Mouse (Mus musculus) cerebellum, adult 2 months (tissue): ENCODE data around the gene Tspan18. TPM values are rescaled to one million over a fixed set of nuclear protein-coding genes. Genes with fewer than 3 reads are reported as not detected.

Experiments
- DNase-seq, 2 experiments: peaks; one replicate each; pipeline ENCODE4 v3.0.0; 2021
- H3K27ac ChIP-seq: fragments of 200-500 bp; 2 replicates; pipeline ENCODE4 v1.5.1; 2012; ENCODE audit warnings: low read length, control low read depth, inconsistent platforms; ENCODE audit not compliant: insufficient read depth
- H3K27me3 ChIP-seq: fragments of 200-500 bp; 2 replicates; pipeline ENCODE4 v1.6.1; 2012; ENCODE audit warnings: inconsistent platforms, mild to moderate bottlenecking, low read length, moderate library complexity; ENCODE audit not compliant: control insufficient read depth, insufficient read depth
- H3K4me1 ChIP-seq: fragments of 200-500 bp; 2 replicates; pipeline ENCODE4 v1.6.1; 2011; ENCODE audit warnings: low read length; ENCODE audit not compliant: control insufficient read depth, insufficient read depth
- H3K4me3 ChIP-seq: fragments of 200-500 bp; replicated peaks from 2 replicates; pipeline ENCODE3; 2011; ENCODE audit warnings: mild to moderate bottlenecking, low read depth, low read length, control low read depth; ENCODE audit not compliant: insufficient read depth
- CTCF ChIP-seq: fragments of 200-500 bp; IDR thresholded peaks from 2 replicates; pipeline ENCODE4 v1.5.1; 2011; ENCODE audit warnings: low read depth, mild to moderate bottlenecking, control low read depth, low read length, moderate library complexity, borderline replicate concordance; ENCODE audit not compliant: insufficient read depth
- POLR2A ChIP-seq: fragments of 200-500 bp; IDR thresholded peaks from 2 replicates; pipeline ENCODE4 v1.6.1; 2011; ENCODE audit warnings: low read length, control low read depth, borderline replicate concordance; ENCODE audit not compliant: insufficient read depth
- WGBS: fragments of 180-500 bp; shearing (Covaris S2); methylation state at CpG from one replicate; pipeline ENCODE4 v1.1.7; 2018; 5-methylcytosine and 5-hydroxymethylcytosine counted together
- polyA plus RNA-seq: library from polyadenylated mRNA; depleted of rRNA; stranded (reverse); fragments of >200 nt; gene quantifications from 2 replicates; pipeline ENCODE4 v1.2.3, GENCODE M21; 2012

Gene Tspan18
- polyA plus RNA-seq, 1 experiment = 11.3 TPM

DNA sequence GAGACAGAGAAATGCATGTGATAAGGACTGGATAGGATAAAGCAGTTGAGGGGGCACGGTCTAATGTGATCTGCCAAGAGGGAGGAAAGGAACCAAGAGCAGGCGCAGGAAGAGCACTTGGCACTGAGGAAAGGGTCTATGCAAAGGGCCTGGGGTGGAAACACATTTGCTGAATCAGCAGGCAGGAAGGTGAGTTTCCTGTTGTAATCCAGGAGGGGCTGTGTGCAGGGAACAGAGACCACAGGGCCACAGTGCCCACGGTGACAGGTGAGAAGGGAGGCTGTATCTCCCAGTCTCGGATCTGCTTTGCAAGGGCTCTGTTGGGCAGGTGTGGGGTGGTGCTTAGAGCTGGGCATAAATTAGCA, 156.0 kb downstream of the Tspan18 start:
- DNase-seq = no peak
- no peaks in the 10 kb centered on the region for H3K27me3 ChIP-seq
- peaks cover 36% of the 10 kb centered on the region for H3K4me1 ChIP-seq
- no peak for TF ChIP-seq CTCF
- no peak for TF ChIP-seq POLR2A
- 94% methylated on average over 4 of the region's 4 CpGs for WGBS
- no peak overlapping the region for H3K4me3 ChIP-seq
- H3K27ac ChIP-seq = no peak overlapping the region

DNA sequence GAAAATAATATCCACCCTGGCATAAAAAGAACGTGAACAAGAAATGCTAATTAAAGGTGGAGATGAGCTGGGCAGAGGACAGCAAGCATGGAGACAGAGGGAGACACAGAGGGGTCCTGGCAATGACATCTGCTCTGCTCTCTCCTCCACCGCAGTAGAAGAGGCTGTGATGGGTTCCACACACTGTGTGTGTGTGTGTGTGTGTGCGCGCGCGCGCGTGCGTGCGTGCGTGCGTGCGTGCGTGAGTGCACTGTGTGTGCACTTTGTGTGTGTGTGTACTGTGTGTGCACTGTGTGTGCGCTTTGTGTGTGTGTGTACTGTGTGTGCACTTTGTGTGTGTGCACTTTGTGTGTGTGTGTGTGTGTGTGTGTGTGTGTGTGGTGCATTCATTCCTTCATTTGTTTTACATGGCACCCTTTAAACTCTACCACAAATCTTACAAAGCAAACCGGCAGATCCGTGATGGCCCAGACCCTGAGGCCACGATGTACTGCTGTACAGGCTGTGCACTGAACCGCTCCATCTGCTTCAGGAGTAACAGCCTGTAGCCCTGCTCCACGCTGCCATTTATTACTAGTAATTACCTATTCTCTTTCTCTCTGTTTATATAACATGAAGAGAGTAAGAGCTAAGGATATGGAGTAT, 156.5 kb downstream of the Tspan18 start:
- no peak for TF ChIP-seq CTCF
- no peak for TF ChIP-seq POLR2A
- peaks cover 36% of the 10 kb centered on the region for H3K4me1 ChIP-seq
- H3K27ac ChIP-seq = no peak overlapping the region
- H3K4me3 ChIP-seq = no peak overlapping the region
- 62% methylated on average over 20 of the region's 20 CpGs for WGBS
- no peaks in the 10 kb centered on the region for H3K27me3 ChIP-seq
- no peak for DNase-seq

DNA sequence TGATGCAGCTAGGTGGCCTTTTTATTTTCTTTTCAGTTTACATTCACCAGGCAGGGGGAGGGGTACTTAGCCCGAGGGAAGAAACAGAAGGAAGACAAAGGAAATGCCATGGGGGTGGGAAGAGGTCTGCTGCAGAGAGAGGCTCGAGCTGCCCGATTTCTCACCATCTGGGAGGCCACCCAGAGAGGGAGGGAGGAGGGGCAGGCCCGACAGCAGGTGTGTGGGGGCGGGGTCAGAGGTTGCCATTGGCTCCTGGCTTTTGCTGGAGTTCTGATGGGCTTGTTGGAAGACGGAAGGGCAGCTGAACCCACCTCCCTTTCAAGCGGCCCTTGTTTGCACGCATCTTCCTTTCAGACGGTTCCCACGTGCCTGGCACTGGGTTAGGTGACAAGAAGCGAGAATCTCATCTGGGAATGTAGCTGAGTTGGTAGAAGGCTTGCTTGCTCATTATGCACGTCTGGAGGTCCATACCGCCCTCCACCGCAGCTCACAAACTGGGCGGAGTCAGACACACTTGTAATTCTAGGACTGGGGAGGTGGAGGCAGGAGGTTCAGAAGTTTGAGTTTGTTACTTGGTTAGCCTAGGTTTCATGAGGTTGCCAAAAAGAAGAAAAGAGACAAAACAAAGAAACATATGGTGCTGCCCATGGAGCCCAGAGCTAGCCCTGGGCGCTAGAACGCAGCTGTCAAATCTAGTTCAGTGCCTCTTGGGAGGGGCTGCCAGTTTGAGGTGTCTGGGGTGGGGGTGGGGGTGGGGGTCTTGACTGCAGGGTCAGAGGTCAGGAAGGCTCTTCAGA, 157.2 kb downstream of the Tspan18 start:
- DNase-seq = peak in 1 of 2 experiments; percentile 46
- WGBS = 42% methylated on average over 17 of the region's 17 CpGs
- TF ChIP-seq CTCF = no peak
- no peak for TF ChIP-seq POLR2A
- no peak overlapping the region for H3K27ac ChIP-seq
- H3K4me3 ChIP-seq = no peak overlapping the region
- peaks cover 36% of the 10 kb centered on the region for H3K4me1 ChIP-seq
- no peaks in the 10 kb centered on the region for H3K27me3 ChIP-seq

DNA sequence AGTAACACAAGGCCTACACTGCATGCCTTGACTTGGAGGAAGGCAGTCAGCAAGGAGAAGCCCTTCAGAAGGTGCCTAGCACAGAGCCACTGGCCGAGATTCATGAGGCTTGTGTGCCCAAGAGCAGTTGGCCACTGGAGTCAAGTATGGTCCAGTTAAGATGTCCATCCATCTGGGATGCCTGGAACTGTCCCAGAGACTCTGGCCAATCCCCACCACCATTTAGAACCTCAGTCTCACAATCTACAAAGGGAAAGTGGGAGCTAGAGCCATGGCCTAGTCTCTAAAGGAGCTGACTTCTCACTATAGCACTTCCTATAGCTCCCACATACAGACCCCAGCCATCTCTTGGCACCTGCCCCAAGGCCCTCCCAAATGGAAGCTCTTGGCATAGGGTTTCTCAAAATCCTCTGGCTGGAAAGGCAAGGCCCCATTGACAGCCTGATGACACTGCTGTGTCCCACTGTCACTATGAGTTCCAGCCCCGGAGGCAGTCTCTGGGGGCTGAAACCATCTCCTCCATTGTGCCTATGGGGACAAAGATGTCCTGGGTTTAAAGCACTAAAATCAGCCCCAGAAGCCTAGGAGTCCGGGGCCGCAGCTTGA, 158.0 kb downstream of the Tspan18 start:
- no peaks in the 10 kb centered on the region for H3K27me3 ChIP-seq
- WGBS = 49% methylated on average over 4 of the region's 4 CpGs
- peak; percentile 48 to 57 for DNase-seq
- TF ChIP-seq POLR2A (no peak), CTCF (no peak)
- peaks cover 36% of the 10 kb centered on the region for H3K4me1 ChIP-seq
- H3K4me3 ChIP-seq = no peak overlapping the region
- no peak overlapping the region for H3K27ac ChIP-seq

DNA sequence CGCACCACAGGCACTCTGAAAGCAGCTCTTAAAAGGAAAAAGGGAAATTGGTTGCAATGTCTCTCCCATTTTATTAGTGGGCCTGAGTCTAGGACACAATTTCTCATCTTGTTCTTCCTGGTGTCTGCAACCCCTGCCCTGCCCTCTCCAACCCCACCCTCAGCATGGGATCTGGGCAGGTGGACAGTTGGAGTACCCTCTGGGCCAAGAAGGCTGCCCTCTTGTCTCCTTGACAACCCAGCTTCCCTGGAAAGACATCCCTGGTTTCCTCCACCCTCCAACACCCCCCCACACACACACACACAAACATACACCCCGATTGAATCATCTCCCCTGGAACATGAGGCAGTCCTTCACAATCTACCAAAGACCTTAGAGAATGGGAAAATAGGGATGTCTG, 158.6 kb downstream of the Tspan18 start:
- Histone ChIP-seq H3K27me3 (no peaks in the 10 kb centered on the region), H3K4me3 (no peak overlapping the region), H3K27ac (no peak overlapping the region), H3K4me1 (peaks cover 40% of the 10 kb centered on the region)
- TF ChIP-seq CTCF = no peak
- no peak for TF ChIP-seq POLR2A
- 71% methylated on average over 2 of the region's 2 CpGs for WGBS
- no peak for DNase-seq

DNA sequence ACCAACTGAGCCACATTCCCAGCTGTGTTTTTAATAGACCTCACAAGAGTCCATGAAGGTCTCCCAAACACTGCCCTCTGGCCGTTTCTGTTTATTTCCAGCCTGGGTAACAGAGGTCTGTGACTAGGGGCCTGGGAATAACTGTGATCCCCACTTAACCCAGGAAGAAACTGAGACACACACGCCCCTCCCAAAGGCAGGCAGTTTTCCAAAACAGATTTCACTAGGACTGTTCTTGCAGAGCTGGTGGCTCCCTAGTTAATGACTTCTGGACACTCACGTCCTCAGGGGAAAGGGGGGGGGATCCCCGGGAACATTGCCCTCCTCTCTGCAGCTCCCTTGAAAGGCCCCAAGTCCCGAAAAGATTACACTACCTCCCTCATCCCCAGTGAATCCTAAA, 159.0 kb downstream of the Tspan18 start:
- 81% methylated on average over 5 of the region's 5 CpGs for WGBS
- H3K27ac ChIP-seq = no peak overlapping the region
- peaks cover 41% of the 10 kb centered on the region for H3K4me1 ChIP-seq
- H3K4me3 ChIP-seq = no peak overlapping the region
- TF ChIP-seq POLR2A (no peak), CTCF (no peak)
- DNase-seq = no peak
- no peaks in the 10 kb centered on the region for H3K27me3 ChIP-seq

DNA sequence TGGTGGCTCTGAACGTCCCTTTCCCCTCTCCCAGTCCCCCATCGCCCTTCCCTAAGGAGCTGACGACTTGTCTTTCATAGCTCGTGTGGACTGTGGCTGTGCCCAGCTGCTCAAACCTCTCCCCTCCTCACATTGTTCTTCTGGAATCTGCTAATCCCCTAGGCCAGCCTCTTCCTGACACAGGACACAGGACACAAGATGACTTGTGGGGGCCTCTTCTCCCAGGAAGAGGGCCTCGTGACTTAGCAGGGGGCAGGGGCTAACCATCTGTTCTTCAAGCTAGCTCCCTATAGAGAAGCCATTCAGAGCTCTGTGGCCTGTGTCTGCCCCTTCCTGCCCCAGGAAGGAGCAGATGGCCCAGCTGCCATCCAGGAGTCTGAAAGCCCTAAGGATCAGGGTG, 160.1 kb downstream of the Tspan18 start:
- H3K4me1 ChIP-seq = peaks cover 42% of the 10 kb centered on the region
- 54% methylated on average over 5 of the region's 5 CpGs for WGBS

More for the DNA sequence above, 160.1 kb downstream of the Tspan18 start:
- TF ChIP-seq CTCF (no peak), POLR2A (no peak)
- Histone ChIP-seq H3K4me3 (no peak overlapping the region), H3K27me3 (no peaks in the 10 kb centered on the region), H3K27ac (no peak overlapping the region)
- no peak for DNase-seq
